In genomic region chr10:59413711-59414110, GRCm38 (mm10) we compare ENCODE assay signal across 20 mouse cellular contexts. TPM values are rescaled to one million over a fixed set of nuclear protein-coding genes. Genes with fewer than 3 reads are reported as not detected.
DNase-seq lines count a peak whose midpoint lies in the region; ATAC-seq and TF ChIP-seq lines count a peak whose summit lies in the region.
"Had no signal": no experiment of that assay in that cellular context is flagged by ENCODE, and none has a peak within 500 bp of the region (broad histone marks: within the 10 kb centered on the region; RNA-seq: fewer than 3 reads in every experiment).

No protein-coding gene starts in this region.

- CTCF ChIA-PET in Patski (lab: Charles Lee) = no interaction called here

- H3K27me3 ChIP-seq in midbrain, postnatal 0 days (ENCODE audit: insufficient read depth, low read length) = no peaks in the 10 kb centered on the region
- no peaks in the 10 kb centered on the region for H3K27me3 ChIP-seq in midbrain, embryonic 10.5 days (ENCODE audit: low read depth, poor library complexity, severe bottlenecking)
- no peaks in the 10 kb centered on the region for H3K27me3 ChIP-seq in Patski
- H3K27me3 ChIP-seq in stomach, postnatal 0 days (ENCODE audit: control insufficient read depth, insufficient read depth, low read length) = no peaks in the 10 kb centered on the region
- no peaks in the 10 kb centered on the region for H3K27me3 ChIP-seq in kidney, adult 2 months (replicated peaks; ENCODE audit: control insufficient read depth, insufficient read depth, low read length)
- H3K27me3 ChIP-seq: embryonic facial prominence, embryonic 13.5 days; hindbrain, embryonic 13.5 days; liver, embryonic 15.5 days had no signal

- in situ Hi-C loops in Patski (cut with MboI; ENCODE audit: low pct_unique_long_range_greater_than_20kb) = no loop called here

- H3K4me3 ChIP-seq in layer of hippocampus, adult 2 months = no peak overlapping the region
- no peak overlapping the region for H3K4me3 ChIP-seq in midbrain, postnatal 0 days (ENCODE audit: low read depth, low read length)
- no peak overlapping the region for H3K4me3 ChIP-seq in midbrain, embryonic 10.5 days
- no peak overlapping the region for H3K4me3 ChIP-seq in stomach, postnatal 0 days (ENCODE audit: low read depth, low read length)
- H3K4me3 ChIP-seq in kidney, adult 2 months (ENCODE audit: insufficient read depth, low read depth, low read length) = no peak overlapping the region
- H3K4me3 ChIP-seq: embryonic facial prominence, embryonic 13.5 days; hindbrain, embryonic 13.5 days; liver, embryonic 15.5 days had no signal

- no peak overlapping the region for H3K9ac ChIP-seq in midbrain, postnatal 0 days (replicated peaks; ENCODE audit: low read length, poor library complexity, severe bottlenecking)
- H3K9ac ChIP-seq in stomach, postnatal 0 days (ENCODE audit: low read length) = no peak overlapping the region
- H3K9ac ChIP-seq: embryonic facial prominence, embryonic 13.5 days; hindbrain, embryonic 13.5 days; liver, embryonic 15.5 days had no signal

- ATAC-seq in midbrain, postnatal 0 days (ENCODE audit: low FRiP score) = no peak
- ATAC-seq in Patski = no peak
- ATAC-seq in stomach, postnatal 0 days (ENCODE audit: low FRiP score, low TSS enrichment) = no peak
- ATAC-seq: forebrain, embryonic 16.5 days had no signal

- POLR2A ChIA-PET in Patski (lab: Charles Lee) = interaction anchor here (0.6 kb wide), 1 partner anchor 84 kb away, joined by 5 read pairs; no protein-coding TSS in a partner anchor

- H3K27ac ChIP-seq in layer of hippocampus, adult 2 months = no peak overlapping the region
- no peak overlapping the region for H3K27ac ChIP-seq in midbrain, postnatal 0 days (ENCODE audit: low read depth, low read length)
- H3K27ac ChIP-seq in midbrain, embryonic 10.5 days (replicated peaks) = no peak overlapping the region
- no peak overlapping the region for H3K27ac ChIP-seq in stomach, postnatal 0 days (replicated peaks)
- no peak overlapping the region for H3K27ac ChIP-seq in kidney, adult 2 months (ENCODE audit: insufficient read depth, low read depth, low read length)
- H3K27ac ChIP-seq: embryonic facial prominence, embryonic 13.5 days; hindbrain, embryonic 13.5 days; liver, embryonic 15.5 days had no signal

- no peaks in the 10 kb centered on the region for H3K4me1 ChIP-seq in midbrain, postnatal 0 days (ENCODE audit: insufficient read depth, low read length)
- no peaks in the 10 kb centered on the region for H3K4me1 ChIP-seq in midbrain, embryonic 10.5 days
- H3K4me1 ChIP-seq in stomach, postnatal 0 days (replicated peaks; ENCODE audit: control insufficient read depth, insufficient read depth) = no peaks in the 10 kb centered on the region
- no peaks in the 10 kb centered on the region for H3K4me1 ChIP-seq in kidney, adult 2 months (ENCODE audit: control insufficient read depth, insufficient read depth, low read length)
- H3K4me1 ChIP-seq: embryonic facial prominence, embryonic 13.5 days; hindbrain, embryonic 13.5 days; liver, embryonic 15.5 days had no signal

- TF ChIP-seq CTCF in layer of hippocampus, adult 2 months (conservative IDR thresholded peaks at IDR 0.05) = peak; percentile 43
- peak; percentile 18; the same call in 1 of the 2 replicates for TF ChIP-seq CTCF in midbrain, postnatal 0 days (IDR thresholded peaks at IDR 0.05)
- peak; percentile 55 for TF ChIP-seq CTCF in Patski (IDR thresholded peaks at IDR 0.05)
- TF ChIP-seq CTCF in stomach, postnatal 0 days (IDR thresholded peaks at IDR 0.05; ENCODE audit: low read depth) = peak; percentile 33
- no peak; the same call in 1 of the 2 replicates for TF ChIP-seq CTCF in kidney, adult 2 months (conservative IDR thresholded peaks at IDR 0.05; ENCODE audit: insufficient read depth, insufficient read length, low read depth, low read length)

- no peaks in the 10 kb centered on the region for H3K36me3 ChIP-seq in midbrain, postnatal 0 days (ENCODE audit: insufficient read depth, low read length)
- H3K36me3 ChIP-seq in midbrain, embryonic 10.5 days = no peaks in the 10 kb centered on the region
- no peaks in the 10 kb centered on the region for H3K36me3 ChIP-seq in stomach, postnatal 0 days (ENCODE audit: control insufficient read depth, insufficient read depth, low read length)
- H3K36me3 ChIP-seq in kidney, adult 2 months (ENCODE audit: control insufficient read depth, insufficient read depth, low read length) = no peaks in the 10 kb centered on the region
- H3K36me3 ChIP-seq: embryonic facial prominence, embryonic 13.5 days; hindbrain, embryonic 13.5 days; liver, embryonic 15.5 days had no signal

- H3K9me3 ChIP-seq in midbrain, postnatal 0 days (ENCODE audit: low read length) = no peaks in the 10 kb centered on the region
- H3K9me3 ChIP-seq in midbrain, embryonic 10.5 days (replicated peaks) = no peaks in the 10 kb centered on the region
- H3K9me3 ChIP-seq in stomach, postnatal 0 days (ENCODE audit: control insufficient read depth, low read length) = no peaks in the 10 kb centered on the region
- H3K9me3 ChIP-seq: embryonic facial prominence, embryonic 13.5 days; hindbrain, embryonic 13.5 days; liver, embryonic 15.5 days had no signal

- H3K4me2 ChIP-seq in midbrain, postnatal 0 days (ENCODE audit: low read depth, low read length, poor library complexity, severe bottlenecking) = no peak overlapping the region
- H3K4me2 ChIP-seq in stomach, postnatal 0 days (replicated peaks; ENCODE audit: low read depth) = no peak overlapping the region
- H3K4me2 ChIP-seq: embryonic facial prominence, embryonic 13.5 days; heart, embryonic 11.5 days; hindbrain, embryonic 13.5 days; liver, embryonic 15.5 days had no signal

- TF ChIP-seq POLR2A in kidney, adult 2 months (IDR thresholded peaks at IDR 0.05; ENCODE audit: low read depth, low read length) = no peak

- no peak for TF ChIP-seq EP300 in stomach, postnatal 0 days (optimal IDR thresholded peaks at IDR 0.05)

- DNase-seq in layer of hippocampus, adult 2 months (ENCODE audit: low spot score in 2 of 2) = no peak
- no peak for DNase-seq in layer of hippocampus, postnatal 14 days (ENCODE audit: low spot score in 2 of 2)
- no peak for DNase-seq in midbrain, postnatal 0 days (ENCODE audit: low spot score)
- DNase-seq in midbrain, embryonic 10.5 days (ENCODE audit: low spot score) = no peak
- no peak for DNase-seq in Patski (ENCODE audit: low read depth, low spot score)
- no peak for DNase-seq in stomach, postnatal 0 days (ENCODE audit: low spot score)
- no peak for DNase-seq in kidney, adult 2 months
- DNase-seq: adrenal gland, adult 8-10 months; cerebellum, adult 11 months; cerebellum, postnatal 14 days; heart, postnatal 10 days; left cerebral cortex, postnatal 4 days; right cerebral cortex, postnatal 4 days; thymus, postnatal 36 days had no signal

- WGBS in midbrain, postnatal 0 days = 91% methylated on average over 4 of the region's 4 CpGs
- 90% methylated on average over 4 of the region's 4 CpGs for whole genome bisulfite sequencing in midbrain, embryonic 10.5 days
- 95% methylated on average over 4 of the region's 4 CpGs for WGBS in stomach, postnatal 0 days
- 92% methylated on average over 4 of the region's 4 CpGs for WGBS in kidney, adult 2 months

RNA-seq across cellular contexts. Expression of gene Pla2g12b, which starts 10.3 kb away (rescaled TPM):
- not detected for total RNA-seq in layer of hippocampus, adult 2 months (2021)
- total RNA-seq in layer of hippocampus, postnatal 14 days (2021) = not detected
- total RNA-seq in midbrain, postnatal 0 days (2014; rRNA removed) = not detected in 2 replicates
- polyA plus RNA-seq in midbrain, postnatal 0 days (2015; fragmentation: Nextera tagmentation; extraction: Ambion mirVana) = not detected in 2 replicates
- not detected in 2 replicates for polyA plus RNA-seq in midbrain, embryonic 10.5 days (2016; fragmentation: Nextera tagmentation; extraction: Ambion mirVana)
- polyA plus RNA-seq in Patski (2021) = not detected
- 34.6 and 38.5 TPM in 2 replicates for polyA plus RNA-seq in stomach, postnatal 0 days (2015; fragmentation: Nextera tagmentation; extraction: Ambion mirVana)
- polyA plus RNA-seq in kidney, adult 2 months (2012; rRNA removed) = 0.31 and 0.76 TPM in 2 replicates
- total RNA-seq: adrenal gland, adult 8-10 months; heart, postnatal 10 days; layer of hippocampus, adult 18-20 months; left cerebral cortex, postnatal 4 days had no signal
- polyA plus RNA-seq: embryonic facial prominence, embryonic 13.5 days; forebrain, embryonic 16.5 days; hindbrain, embryonic 13.5 days had no signal

RNA-seq across cellular contexts. Expression of gene Gm10273, which starts 18.3 kb away (rescaled TPM):
- 10 to 100 TPM; 28.5 to 38.1 TPM for total RNA-seq in layer of hippocampus, adult 2 months (2021)
- 10 to 100 TPM; 12.9 to 46.6 TPM for total RNA-seq in layer of hippocampus, postnatal 14 days (2021)
- 4.3 and 6.9 TPM in 2 replicates for total RNA-seq in midbrain, postnatal 0 days (2014; rRNA removed)
- 5.9 and 7.7 TPM in 2 replicates for polyA plus RNA-seq in midbrain, postnatal 0 days (2015; fragmentation: Nextera tagmentation; extraction: Ambion mirVana)
- polyA plus RNA-seq in midbrain, embryonic 10.5 days (2016; fragmentation: Nextera tagmentation; extraction: Ambion mirVana) = 11.5 and 14.1 TPM in 2 replicates
- 0.96 TPM for polyA plus RNA-seq in Patski (2021)
- polyA plus RNA-seq in stomach, postnatal 0 days (2015; fragmentation: Nextera tagmentation; extraction: Ambion mirVana) = 1.4 and 3.6 TPM in 2 replicates
- 10.3 and 15.9 TPM in 2 replicates for polyA plus RNA-seq in kidney, adult 2 months (2012; rRNA removed)

RNA-seq across cellular contexts. Expression of gene Oit3, which starts 27.9 kb away (rescaled TPM):
- total RNA-seq in layer of hippocampus, adult 2 months (2021) = 1 to 10 TPM in 1 of 2 experiments, under 1 TPM in 1; 0.32 to 1.0 TPM
- under 1 TPM; 0.14 to 0.30 TPM for total RNA-seq in layer of hippocampus, postnatal 14 days (2021)
- total RNA-seq in midbrain, postnatal 0 days (2014; rRNA removed) = 0.11 TPM in 1 of 2 replicates, not detected in the other
- 0.05 TPM in 1 of 2 replicates, not detected in the other for polyA plus RNA-seq in midbrain, postnatal 0 days (2015; fragmentation: Nextera tagmentation; extraction: Ambion mirVana)
- polyA plus RNA-seq in midbrain, embryonic 10.5 days (2016; fragmentation: Nextera tagmentation; extraction: Ambion mirVana) = 0.40 and 1.00 TPM in 2 replicates
- polyA plus RNA-seq in Patski (2021) = 1.2 TPM
- polyA plus RNA-seq in stomach, postnatal 0 days (2015; fragmentation: Nextera tagmentation; extraction: Ambion mirVana) = 0.28 and 0.29 TPM in 2 replicates
- 1.0 and 1.4 TPM in 2 replicates for polyA plus RNA-seq in kidney, adult 2 months (2012; rRNA removed)

Comparison
In these comparisons a context has a peak if more than half of its experiments do, and no peak if none do; other contexts are left out.
1. RNA of gene Pla2g12b, which starts 10.3 kb away (polyA plus RNA-seq): 34.6 to 38.5 TPM in stomach, postnatal 0 days; 0.31 to 0.76 TPM in kidney, adult 2 months, not detected in midbrain, postnatal 0 days, not detected in midbrain, embryonic 10.5 days and not detected in Patski (single experiment); every median in the first group is over 10 times any median in the second.